In the genomic region with DNA sequence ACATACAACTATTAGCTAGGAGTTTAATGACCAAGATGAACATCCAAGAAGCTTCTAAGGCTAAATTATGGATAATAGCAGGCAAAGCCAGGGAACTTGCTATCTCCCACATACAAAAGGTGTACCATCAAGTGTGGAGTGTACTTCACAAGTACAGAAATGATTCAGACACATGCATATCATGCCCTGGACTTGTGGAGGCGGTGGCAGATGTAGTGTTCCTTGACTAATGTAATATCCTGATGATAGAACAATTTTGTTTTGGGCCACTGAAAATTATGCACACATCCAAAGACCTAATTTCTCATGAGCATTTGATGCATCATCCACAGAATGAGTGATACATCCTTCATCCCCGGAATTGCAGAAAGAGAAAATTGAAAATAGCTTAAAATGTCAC, we compare ENCODE assay signal across 19 mouse cellular contexts. TPM values are rescaled to one million over a fixed set of nuclear protein-coding genes. Genes with fewer than 3 reads are reported as not detected.
"Had no signal": no experiment of that assay in that cellular context is flagged by ENCODE, and none has a peak within 500 bp of the region (broad histone marks: within the 10 kb centered on the region; RNA-seq: fewer than 3 reads in every experiment).

No protein-coding gene starts in this region.

- DNase-seq: lung, adult 18-20 months; lung, embryonic 14.5 days; lung, postnatal 10 days; lung, postnatal 4 days; midbrain, embryonic 14.5 days; retina, postnatal 1 day; right cerebral cortex, postnatal 25 days; right cerebral cortex, postnatal 4 days; spleen, adult 18-20 months; thymus, adult 2 months; thymus, postnatal 25 days; thymus, postnatal 4 days had no signal

- H3K27ac ChIP-seq: midbrain, embryonic 10.5 days; midbrain, embryonic 12.5 days; neural tube, embryonic 13.5 days; neural tube, embryonic 15.5 days had no signal

- H3K4me3 ChIP-seq: midbrain, embryonic 10.5 days; midbrain, embryonic 12.5 days; myocyte; neural tube, embryonic 13.5 days; neural tube, embryonic 15.5 days had no signal

RNA-seq across cellular contexts. Expression of gene Gm5136, which starts 43.8 kb away (rescaled TPM):
- total RNA-seq: megakaryocyte, adult 5-6 weeks; megakaryocyte-erythroid progenitor cell, adult 5-6 weeks had no signal
